Mouse (Mus musculus) hindlimb bud, embryonic 11.5 days (tissue): ENCODE measurements around the gene Gal3st3.
"Not testable (repeated sequence)": the region's sequence is repeated elsewhere in the genome, so short reads cannot be mapped to it uniquely, and the experiment has no call there.

ENCODE experiments used
- DNase-seq: peaks from one replicate; pipeline ENCODE4 v3.0.0-alpha.2; 2012; ENCODE audit warnings: low read depth, low spot score; ENCODE audit errors: extremely low spot score

The Gal3st3 gene

DNA sequence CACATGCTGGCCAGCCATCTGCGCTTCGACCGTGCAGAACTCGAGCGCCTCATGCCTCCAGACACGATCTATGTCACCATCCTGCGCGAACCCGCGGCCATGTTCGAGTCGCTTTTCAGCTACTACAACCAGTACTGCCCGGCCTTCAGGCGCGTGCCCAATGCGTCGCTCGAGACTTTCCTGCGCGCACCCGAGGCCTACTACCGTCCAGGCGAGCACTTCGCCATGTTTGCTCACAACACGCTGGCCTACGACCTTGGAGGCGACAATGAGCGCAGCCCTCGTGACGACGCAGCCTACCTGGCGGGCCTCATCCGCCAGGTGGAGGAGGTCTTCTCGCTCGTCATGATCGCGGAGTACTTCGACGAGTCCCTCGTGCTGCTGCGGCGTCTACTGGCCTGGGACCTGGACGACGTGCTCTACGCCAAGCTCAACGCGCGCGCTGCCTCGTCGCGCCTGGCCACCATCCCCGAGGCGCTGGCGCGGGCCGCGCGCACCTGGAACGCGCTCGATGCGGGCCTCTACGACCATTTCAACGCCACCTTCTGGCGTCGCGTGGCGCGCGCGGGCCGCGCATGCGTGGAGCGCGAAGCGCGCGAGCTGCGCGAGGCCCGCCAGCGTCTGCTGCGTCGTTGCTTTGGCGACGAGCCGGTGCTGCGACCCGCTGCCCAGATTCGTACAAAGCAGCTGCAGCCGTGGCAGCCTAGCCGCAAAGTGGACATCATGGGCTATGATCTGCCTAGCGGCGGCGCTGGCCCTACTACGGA lies 9.0 kb downstream of the Gal3st3 start:
- no peak for DNase-seq

DNA sequence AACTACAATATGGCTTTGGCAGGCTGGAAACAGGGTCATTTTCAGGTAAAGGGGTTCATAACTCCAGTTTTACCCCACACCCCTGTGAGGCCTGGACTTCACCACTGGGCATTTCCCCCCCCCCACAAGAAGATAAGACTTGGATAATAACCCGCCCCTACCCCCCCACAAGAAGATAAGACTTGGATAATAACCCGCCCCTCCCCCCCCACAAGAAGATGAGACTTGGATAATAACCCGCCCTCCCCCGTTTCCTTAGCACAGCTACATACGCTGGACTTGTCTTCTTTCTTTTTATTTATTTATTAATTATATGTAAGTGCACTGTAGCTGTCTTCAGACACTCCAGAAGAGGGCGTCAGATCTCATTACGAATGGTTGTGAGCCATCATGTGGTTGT lies 10.9 kb downstream of the Gal3st3 start:
- DNase-seq, result no peak

DNA sequence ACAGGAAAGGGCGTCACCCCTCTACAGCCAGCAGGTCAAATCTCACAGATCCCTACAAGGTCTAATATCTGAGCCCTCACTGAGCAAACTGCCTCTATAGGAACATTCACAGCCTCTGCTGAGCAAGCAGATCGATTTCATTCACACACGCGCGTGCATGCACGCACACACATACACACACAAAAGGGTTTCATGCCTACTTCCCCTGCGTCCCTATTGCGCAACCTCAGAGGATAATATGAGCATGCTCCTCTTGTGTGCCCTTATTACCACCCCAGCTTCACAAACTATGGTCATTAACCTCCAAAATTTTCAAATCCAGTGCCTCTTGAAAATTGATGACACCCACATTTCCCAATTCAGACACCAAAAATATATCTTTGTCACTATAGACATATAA lies 15.1 kb downstream of the Gal3st3 start:
- DNase-seq, result no peak

DNA sequence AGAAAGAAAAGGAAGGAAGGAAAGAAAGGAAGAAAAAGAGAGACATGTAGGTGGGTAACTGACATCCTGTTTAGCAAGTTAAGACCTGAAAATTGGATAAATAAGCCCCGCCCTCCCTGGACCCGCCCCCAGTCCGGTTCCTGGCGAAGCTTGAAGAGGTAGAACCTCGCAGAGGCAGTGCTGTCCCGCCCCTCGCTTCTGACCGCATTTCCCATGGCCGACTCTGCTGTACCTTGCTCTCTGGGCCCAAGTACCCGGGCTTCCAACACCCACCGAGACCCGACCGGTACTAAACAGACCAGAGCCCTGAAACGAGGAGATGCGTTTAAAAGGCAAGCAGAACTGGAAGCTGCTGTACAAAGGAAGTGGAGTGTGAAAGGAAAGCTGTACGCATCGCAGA lies 25.7 kb downstream of the Gal3st3 start:
- DNase-seq, result no peak

DNA sequence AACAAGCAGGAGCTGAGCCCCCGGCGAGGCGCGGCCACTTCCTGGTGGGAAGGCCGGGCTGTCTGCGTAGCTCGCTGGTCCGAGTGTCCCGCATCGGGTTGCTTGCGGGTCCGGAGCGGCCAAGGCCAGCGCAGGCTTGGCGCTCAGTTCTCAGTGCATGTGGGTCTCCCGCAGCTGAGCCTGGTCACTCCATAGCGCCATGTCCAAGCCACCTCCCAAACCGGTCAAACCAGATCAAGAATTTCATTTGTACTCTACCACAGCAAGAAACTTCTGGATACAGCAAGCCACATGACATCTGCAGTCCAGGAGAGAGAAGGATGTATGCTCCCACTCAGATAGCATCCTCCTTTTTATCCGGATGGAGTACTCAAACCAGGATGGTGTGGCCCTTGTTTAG lies 29.8 kb downstream of the Gal3st3 start:
- no peak for DNase-seq

DNA sequence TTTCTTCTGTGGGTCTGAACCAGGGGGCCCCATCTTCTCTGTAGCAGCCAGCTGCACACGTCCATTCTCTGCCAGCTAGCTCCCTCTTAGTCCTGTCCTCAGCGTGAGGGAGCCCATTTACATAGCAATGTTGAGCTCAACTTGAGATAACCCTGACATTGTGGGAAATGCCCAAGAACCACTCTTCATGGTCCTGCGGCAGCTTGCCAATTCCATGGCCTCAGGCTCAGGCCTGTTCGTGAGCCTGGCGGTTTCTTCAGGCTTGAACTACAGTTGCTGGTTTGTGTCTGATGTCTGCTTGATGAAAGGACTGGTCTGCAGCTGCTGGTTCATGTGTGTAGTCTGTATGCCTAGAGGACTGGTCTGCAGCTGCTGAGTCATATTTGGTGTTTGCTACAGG lies 36.6 kb downstream of the Gal3st3 start:
- no peak for DNase-seq

DNA sequence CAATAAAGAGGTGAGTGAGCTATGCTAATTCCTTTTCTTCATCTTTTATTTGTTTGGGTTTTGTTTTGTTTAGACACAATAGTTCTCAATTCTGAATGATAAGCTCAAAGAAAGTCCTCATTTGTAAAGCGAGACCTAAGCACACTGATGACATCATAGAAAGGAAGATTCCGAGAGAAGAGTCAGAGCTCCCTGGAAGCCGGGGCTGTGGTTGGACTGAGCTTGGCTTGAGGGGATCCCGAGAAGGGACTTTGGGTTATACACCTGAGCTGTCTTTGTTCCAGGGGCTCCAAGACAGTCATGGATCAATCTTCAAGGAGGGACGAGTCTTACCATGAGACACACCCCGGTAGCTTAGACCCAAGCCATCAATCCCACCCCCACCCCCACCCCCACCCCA lies 37.3 kb downstream of the Gal3st3 start, which contains the start of gene Catsper1:
Gene Catsper1 (plus strand): TSS at position 301 of the 400 bp plus-strand sequence.
- no peak for DNase-seq

DNA sequence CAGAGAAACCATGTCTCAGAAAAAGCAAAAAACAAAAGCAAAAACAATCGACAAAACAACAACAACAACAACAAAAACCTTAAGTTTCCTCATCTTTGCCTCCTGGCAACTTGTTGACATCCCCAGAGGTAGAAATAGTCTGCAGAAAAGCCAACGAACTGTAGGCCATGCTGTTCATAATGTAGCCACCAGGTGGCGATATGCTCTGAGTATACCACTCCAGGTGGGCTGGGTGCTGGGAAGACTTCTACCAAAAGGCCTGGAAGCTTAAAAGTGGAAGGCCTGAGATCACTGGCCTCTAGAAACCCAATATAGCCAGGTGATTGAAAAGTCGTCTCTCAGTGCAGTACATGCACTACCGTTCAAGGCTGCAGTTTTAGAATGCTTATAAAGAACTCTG lies 39.8 kb downstream of the Gal3st3 start:
- peak; percentile 53 for DNase-seq

DNA sequence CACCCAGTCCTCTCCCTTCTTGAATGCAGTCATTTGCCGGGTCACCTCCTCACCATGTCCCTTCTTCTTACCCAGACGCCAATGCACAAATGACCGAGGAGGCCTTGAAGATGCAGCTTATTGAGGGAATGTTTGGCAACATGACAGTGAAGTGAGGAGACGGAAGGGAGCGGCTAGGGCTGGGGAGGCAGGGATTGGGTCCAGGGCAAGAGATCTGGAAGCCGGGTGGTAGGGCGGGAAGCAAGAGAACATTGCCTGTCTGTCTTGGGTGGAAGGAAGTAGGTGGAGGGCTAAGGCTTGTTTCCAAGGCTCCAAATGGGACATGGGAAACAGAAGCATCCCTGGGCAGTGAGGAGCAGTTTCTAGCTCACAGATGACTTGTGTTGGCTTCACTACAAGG lies 43.2 kb downstream of the Gal3st3 start:
- DNase-seq, result no peak

DNA sequence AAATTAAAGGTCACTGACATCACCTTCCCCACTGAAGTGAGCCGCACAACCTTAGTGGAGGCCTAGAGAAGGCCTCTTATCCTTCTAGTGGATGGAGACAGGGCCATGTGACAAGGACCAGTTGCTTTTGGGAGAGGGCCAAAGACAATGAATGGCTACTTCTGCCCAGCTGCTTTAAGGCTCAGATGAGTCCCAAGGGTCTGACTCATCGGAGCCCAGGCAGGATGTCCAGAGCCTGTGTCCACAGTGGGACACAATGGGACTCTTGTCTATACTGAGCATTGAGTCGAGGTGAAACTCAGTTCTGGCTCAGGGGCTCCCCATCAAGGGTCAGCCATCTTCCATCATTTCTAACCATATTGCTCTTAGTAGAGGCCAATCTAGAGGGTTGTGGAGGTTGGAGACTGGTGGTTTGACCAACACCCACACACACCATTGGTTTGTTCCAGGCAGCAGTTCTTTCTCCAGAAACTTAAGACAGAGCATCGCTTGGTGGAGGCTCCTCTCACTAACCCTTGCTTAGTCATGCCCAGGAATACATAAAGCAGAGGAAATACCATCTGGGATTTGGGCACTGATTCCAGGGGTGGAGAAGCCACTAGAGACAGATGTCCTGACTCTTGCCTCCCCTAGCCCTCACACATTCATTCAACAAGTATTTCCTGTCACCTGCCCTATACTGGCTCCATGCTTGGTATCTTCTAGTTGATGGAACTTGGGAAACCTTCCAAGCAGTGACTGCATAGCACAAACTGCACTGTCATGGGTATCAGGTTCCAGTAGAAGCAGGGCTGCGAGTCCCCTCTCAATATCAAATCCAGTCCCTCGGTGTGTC lies 47.4 kb downstream of the Gal3st3 start:
- DNase-seq, result no peak

DNA sequence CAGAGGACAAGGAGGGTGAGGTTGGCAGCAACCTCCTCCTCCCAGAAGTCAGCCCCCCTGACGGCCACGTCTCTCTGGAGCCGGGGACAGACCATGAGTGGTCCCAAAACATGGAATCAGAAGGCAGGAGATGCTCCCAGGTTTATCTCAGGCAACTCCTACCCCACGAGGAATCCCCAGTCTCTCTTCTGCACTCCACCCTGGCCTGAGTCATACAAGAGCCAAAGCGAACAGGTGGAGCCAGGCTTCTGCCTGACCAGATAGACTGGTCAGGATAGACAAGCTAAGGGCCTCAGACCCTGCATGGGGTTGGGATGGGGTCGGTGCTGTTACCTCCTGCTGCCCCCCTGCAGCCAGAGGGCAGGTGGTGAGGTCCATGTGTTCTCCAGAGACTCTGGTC lies 49.9 kb downstream of the Gal3st3 start:
- no peak for DNase-seq

DNA sequence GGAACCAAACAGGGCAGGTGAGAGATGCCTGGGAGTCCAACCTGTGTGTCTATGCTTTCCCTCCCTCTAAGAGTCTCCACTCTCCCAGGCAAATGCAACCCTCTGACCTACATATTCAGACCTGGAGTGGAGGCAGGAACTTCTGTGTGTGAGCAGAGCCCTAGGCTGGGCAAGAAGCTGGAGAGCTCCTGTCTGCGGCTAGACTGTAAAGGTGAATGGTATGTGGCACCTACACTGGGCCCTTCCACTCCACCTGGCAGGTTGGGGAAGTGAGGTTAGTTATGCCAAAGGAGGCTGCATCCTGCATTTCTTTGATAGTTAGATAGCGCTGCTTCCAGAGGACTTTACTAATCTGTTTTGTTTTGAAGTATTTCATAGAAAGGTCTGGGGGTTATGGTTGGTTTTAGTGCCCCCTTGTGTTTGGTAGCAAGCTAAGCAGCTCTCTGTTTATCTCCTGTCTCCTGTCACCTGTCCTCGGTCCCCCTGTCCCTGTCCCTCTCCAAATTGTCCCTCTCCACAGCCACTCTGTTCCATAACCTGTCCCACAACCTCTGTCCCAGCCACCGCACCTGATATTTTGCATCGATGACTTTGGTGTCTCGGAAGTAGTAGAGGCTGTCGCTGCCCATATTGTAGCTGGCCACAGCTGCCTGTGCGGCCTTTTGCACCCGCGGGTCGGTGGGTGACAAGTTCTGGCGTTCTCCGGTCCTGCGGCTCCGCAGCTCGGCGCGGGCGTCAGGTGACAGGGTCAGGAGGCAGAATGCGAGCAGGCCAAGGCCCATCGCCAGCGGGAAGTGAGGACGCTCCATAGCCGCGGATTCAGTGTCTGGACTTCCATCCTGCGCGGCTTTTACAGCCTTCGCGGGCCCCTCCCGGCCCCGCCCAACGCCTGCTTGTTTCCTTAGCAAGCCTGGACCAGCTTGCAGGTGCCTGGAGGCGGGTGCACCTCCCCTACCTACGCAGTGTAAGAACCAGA lies 50.7 kb downstream of the Gal3st3 start:
- DNase-seq, result peak; percentile 33

DNA sequence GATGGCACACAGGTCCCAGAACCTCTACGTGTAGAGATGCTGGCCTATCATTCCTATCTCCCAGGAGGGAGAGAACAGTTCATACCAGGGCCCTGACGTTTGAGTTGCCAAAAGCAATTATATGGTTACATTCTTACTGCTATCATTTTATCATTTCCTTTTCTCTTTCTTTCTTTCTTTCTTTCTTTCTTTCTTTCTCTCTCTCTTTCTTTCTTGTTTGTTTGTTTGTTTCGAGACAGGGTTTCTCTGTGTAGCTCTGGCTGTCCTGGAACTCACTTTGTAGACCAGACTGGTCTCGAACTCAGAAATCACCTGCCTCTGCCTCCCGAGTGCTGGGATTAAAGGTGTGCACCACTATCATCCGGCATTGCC lies 51.4 kb downstream of the Gal3st3 start, which contains the start of gene Cst6:
Gene Cst6 (minus strand): TSS at position 73 of the 372 bp plus-strand sequence.
- DNase-seq, result not testable (repeated sequence)

DNA sequence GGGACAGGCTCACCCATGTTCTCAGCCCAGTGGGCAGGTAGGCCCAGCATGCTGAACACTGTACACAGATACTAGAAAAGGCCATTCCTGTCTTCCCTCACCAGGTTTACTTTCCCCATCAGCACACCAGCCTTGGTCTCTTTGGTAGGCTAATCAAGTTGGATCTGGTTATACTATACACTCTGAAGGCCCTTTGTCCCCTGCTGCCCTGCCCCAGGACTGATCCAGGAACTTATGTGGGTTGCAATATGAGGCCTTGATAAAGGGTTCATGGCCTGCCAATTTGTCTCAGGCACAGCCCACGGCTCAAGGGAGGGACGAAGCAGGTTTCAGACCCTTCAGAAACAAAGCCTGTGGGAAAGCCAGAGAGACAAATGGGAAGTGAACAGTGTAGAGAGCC lies 55.5 kb downstream of the Gal3st3 start:
- no peak for DNase-seq

DNA sequence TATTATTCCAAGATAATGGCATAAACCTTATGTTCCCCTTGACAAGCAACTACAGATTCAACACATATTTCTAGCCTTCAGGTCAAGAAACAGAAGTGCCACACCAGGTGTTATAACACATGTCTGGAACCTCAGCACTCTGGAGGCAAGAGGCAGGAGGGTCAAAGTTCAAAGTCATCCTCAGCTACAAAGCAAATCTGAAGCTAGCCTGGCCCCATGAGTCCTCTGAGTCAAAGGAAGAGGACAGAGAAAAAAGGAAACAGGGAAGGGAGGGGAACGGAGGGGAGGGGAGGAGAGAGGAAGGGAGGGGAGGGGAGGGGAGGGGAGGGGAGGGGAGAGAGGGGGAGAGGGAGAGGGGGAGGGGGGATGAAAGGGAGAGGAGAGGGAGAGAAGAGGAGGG lies 57.9 kb downstream of the Gal3st3 start:
- DNase-seq, result no peak
